ENCODE assay signal across 8 mouse cellular contexts in the genomic region with DNA sequence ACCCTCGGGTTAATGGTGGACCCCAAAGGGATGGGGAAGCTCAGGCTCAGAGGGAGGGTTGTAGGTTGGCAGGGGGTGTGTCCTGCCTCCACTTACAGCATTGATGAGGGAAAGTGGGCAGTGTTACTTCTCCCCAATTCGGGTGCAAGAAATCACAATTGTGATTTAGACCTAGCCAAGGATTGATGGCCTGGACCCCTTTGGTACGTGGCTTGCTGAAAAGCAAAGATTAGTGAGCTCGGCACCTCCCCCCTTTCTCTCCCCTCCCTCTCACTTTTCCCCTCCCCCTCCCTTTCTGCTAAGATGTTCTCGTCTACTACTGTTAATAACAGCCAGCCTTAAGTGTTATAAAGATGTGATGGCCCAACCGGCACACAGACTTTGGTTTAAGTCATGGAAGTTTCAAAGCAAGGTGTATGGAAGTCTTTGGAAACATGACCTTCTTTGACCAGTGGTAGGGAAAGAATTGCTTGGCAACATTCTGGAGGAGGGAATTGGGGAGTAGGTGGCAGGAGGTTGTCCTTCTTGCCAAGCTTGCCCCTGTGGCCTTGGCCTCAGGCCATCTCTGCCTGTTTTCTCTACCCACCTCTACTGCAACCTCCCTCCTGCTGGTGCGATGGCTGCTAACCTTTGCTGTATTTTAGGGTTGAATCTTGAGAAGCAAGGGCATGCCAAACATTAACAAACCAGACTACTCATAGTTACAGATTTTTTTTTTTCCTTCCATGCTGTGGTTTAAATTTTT. TPM values are rescaled to one million over a fixed set of nuclear protein-coding genes. Genes with fewer than 3 reads are reported as not detected.
DNase-seq lines count a peak whose midpoint lies in the region; ATAC-seq and TF ChIP-seq lines count a peak whose summit lies in the region.

No protein-coding gene starts in this region.

- peak; percentile 65 for TF ChIP-seq POLR2A in kidney, adult 2 months (IDR thresholded peaks at IDR 0.05; ENCODE audit: low read depth, low read length)

- H3K27me3 ChIP-seq in heart, embryonic 10.5 days (ENCODE audit: insufficient read depth, poor library complexity, severe bottlenecking), result no peaks in the 10 kb centered on the region
- H3K27me3 ChIP-seq in embryonic facial prominence, embryonic 11.5 days (ENCODE audit: control insufficient read depth, insufficient read depth, low read length), result no peaks in the 10 kb centered on the region
- H3K27me3 ChIP-seq in kidney, adult 2 months (replicated peaks; ENCODE audit: control insufficient read depth, insufficient read depth, low read length), result no peaks in the 10 kb centered on the region
- no peaks in the 10 kb centered on the region for H3K27me3 ChIP-seq in midbrain, embryonic 11.5 days (ENCODE audit: control insufficient read depth, insufficient read depth, low read length)

- 0 out of 2 replicates have a peak, but pooled peaks cover 3% of the 10 kb centered on the region for H3K36me3 ChIP-seq in heart, embryonic 10.5 days
- no peaks in the 10 kb centered on the region for H3K36me3 ChIP-seq in embryonic facial prominence, embryonic 11.5 days (replicated peaks; ENCODE audit: control insufficient read depth, insufficient read depth, low read depth, low read length)
- H3K36me3 ChIP-seq in kidney, adult 2 months (ENCODE audit: control insufficient read depth, insufficient read depth, low read length), result no peaks in the 10 kb centered on the region
- no peaks in the 10 kb centered on the region; the same call in 1 of the 2 replicates for H3K36me3 ChIP-seq in midbrain, embryonic 11.5 days (ENCODE audit: control insufficient read depth, insufficient read depth, low read length)

- no peak for TF ChIP-seq CTCF in kidney, adult 2 months (conservative IDR thresholded peaks at IDR 0.05; ENCODE audit: insufficient read depth, insufficient read length, low read depth, low read length)

- ATAC-seq in embryonic facial prominence, embryonic 11.5 days (replicated peaks; ENCODE audit: insufficient number of reproducible peaks, low FRiP score, low TSS enrichment, low read depth), result no peak; the same call in 1 of the 2 replicates
- ATAC-seq in midbrain, embryonic 11.5 days (ENCODE audit: low FRiP score), result no peak

- peak overlapping the region; percentile 85 for H3K9ac ChIP-seq in embryonic facial prominence, embryonic 11.5 days (replicated peaks; ENCODE audit: low read length)
- H3K9ac ChIP-seq in midbrain, embryonic 11.5 days (ENCODE audit: low read length), result peak overlapping the region; percentile 88

- no peak for DNase-seq in heart, embryonic 10.5 days (ENCODE audit: low spot score)
- no peak for DNase-seq in heart, postnatal 25 days (ENCODE audit: low spot score)
- DNase-seq in R1 (ENCODE audit: low read depth, low spot score), result peak; percentile 56
- DNase-seq in embryonic facial prominence, embryonic 11.5 days (ENCODE audit: low spot score), result peak; percentile 43
- DNase-seq in kidney, adult 2 months, result peak; percentile 93
- DNase-seq in midbrain, embryonic 11.5 days (ENCODE audit: low spot score, missing footprints), result peak; percentile 92
- DNase-seq in natural killer cell, adult 2 months (ENCODE audit: low spot score in 2 of 2), result no peak
- DNase-seq in layer of hippocampus, postnatal 36 days, result no peak

- intact Hi-C loops in heart, postnatal 25 days (cut with DNase I), result loop anchor here (5.0 kb wide), 1 partner anchor 101 kb away; a partner anchor contains a TSS

- H3K9me3 ChIP-seq in heart, embryonic 10.5 days, result no peaks in the 10 kb centered on the region
- H3K9me3 ChIP-seq in embryonic facial prominence, embryonic 11.5 days (replicated peaks; ENCODE audit: control insufficient read depth, low read length), result no peaks in the 10 kb centered on the region
- no peaks in the 10 kb centered on the region for H3K9me3 ChIP-seq in midbrain, embryonic 11.5 days (ENCODE audit: control insufficient read depth, low read length)

- H3K4me3 ChIP-seq in heart, embryonic 10.5 days, result peak overlapping the region; percentile 90
- H3K4me3 ChIP-seq in embryonic facial prominence, embryonic 11.5 days (ENCODE audit: low read depth, low read length), result peak overlapping the region; percentile 81
- peak overlapping the region; percentile 88 for H3K4me3 ChIP-seq in kidney, adult 2 months (ENCODE audit: insufficient read depth, low read depth, low read length)
- H3K4me3 ChIP-seq in midbrain, embryonic 11.5 days (ENCODE audit: low read depth, low read length), result peak overlapping the region; percentile 78

- H3K27ac ChIP-seq in heart, embryonic 10.5 days, result peak overlapping the region; percentile 98
- peak overlapping the region; percentile 88 for H3K27ac ChIP-seq in embryonic facial prominence, embryonic 11.5 days (replicated peaks; ENCODE audit: low read depth, low read length)
- H3K27ac ChIP-seq in kidney, adult 2 months (ENCODE audit: insufficient read depth, low read depth, low read length), result peak overlapping the region; percentile 92
- peak overlapping the region; percentile 93 for H3K27ac ChIP-seq in midbrain, embryonic 11.5 days (ENCODE audit: low read depth, low read length)

- peak overlapping the region; percentile 72 for H3K4me2 ChIP-seq in embryonic facial prominence, embryonic 11.5 days (ENCODE audit: low read depth, low read length)
- H3K4me2 ChIP-seq in midbrain, embryonic 11.5 days, result peak overlapping the region; percentile 63

- 8% methylated on average over 7 of the region's 7 CpGs for WGBS in heart, embryonic 10.5 days
- WGBS in embryonic facial prominence, embryonic 11.5 days, result 4% methylated on average over 7 of the region's 7 CpGs
- WGBS in kidney, adult 2 months, result 3% methylated on average over 7 of the region's 7 CpGs
- 4% methylated on average over 7 of the region's 7 CpGs for WGBS in midbrain, embryonic 11.5 days

- H3K4me1 ChIP-seq in heart, embryonic 10.5 days, result peaks cover 10% of the 10 kb centered on the region; the same call in 1 of the 2 replicates
- 0 out of 2 replicates have a peak, but pooled peaks cover 2% of the 10 kb centered on the region for H3K4me1 ChIP-seq in embryonic facial prominence, embryonic 11.5 days (ENCODE audit: control insufficient read depth, insufficient read depth, low read length)
- no peaks in the 10 kb centered on the region; the same call in 1 of the 2 replicates for H3K4me1 ChIP-seq in kidney, adult 2 months (ENCODE audit: control insufficient read depth, insufficient read depth, low read length)
- H3K4me1 ChIP-seq in midbrain, embryonic 11.5 days (ENCODE audit: control insufficient read depth, insufficient read depth, low read length), result peaks cover 21% of the 10 kb centered on the region

RNA-seq across cellular contexts. Expression of a gene that starts 0.9 kb away (rescaled TPM):
- polyA plus RNA-seq in heart, embryonic 10.5 days (2016; fragmentation: Nextera tagmentation; extraction: Ambion mirVana), result 141 and 143 TPM in 2 replicates
- 10 to 100 TPM; 45.2 to 46.3 TPM for total RNA-seq in heart, postnatal 25 days (2021)
- polyA plus RNA-seq in embryonic facial prominence, embryonic 11.5 days (2014; fragmentation: Nextera tagmentation; extraction: Ambion mirVana), result 274 and 293 TPM in 2 replicates
- 67.5 and 86.3 TPM in 2 replicates for polyA plus RNA-seq in kidney, adult 2 months (2012; rRNA removed)
- 516 and 569 TPM in 2 replicates for polyA plus RNA-seq in midbrain, embryonic 11.5 days (2014; fragmentation: Nextera tagmentation; extraction: Ambion mirVana)
- total RNA-seq in layer of hippocampus, postnatal 36 days (2021), result 100 to 1,000 TPM; 217 to 241 TPM

Comparison
In these comparisons a context has a peak if more than half of its experiments do, and no peak if none do; other contexts are left out.
1. DNase-seq: peak in R1 (single experiment), embryonic facial prominence, embryonic 11.5 days (single experiment), kidney, adult 2 months (single experiment) and midbrain, embryonic 11.5 days (single experiment); none in heart, embryonic 10.5 days (single experiment), heart, postnatal 25 days (single experiment), natural killer cell, adult 2 months (0 of 2) and layer of hippocampus, postnatal 36 days (0 of 2).
2. Peak in every context shown above with its lines, with median percentiles within 50 percentile points of each other: H3K27ac ChIP-seq and H3K4me3 ChIP-seq.